34 mouse cellular contexts compared by ENCODE assay signal in genomic region chr10:3656081-3656480, GRCm38 (mm10).
"Had no signal": no experiment of that assay in that cellular context is flagged by ENCODE, and none has a peak within 500 bp of the region (broad histone marks: within the 10 kb centered on the region; RNA-seq: fewer than 3 reads in every experiment).

No protein-coding gene starts in this region.

- H3K4me1 ChIP-seq: heart, embryonic 10.5 days; heart, embryonic 12.5 days; heart, embryonic 13.5 days; heart, embryonic 15.5 days; hindbrain, embryonic 10.5 days; hindbrain, embryonic 12.5 days; hindbrain, embryonic 13.5 days; hindbrain, embryonic 15.5 days; intestine, embryonic 15.5 days; kidney, embryonic 15.5 days had no signal

- H3K27me3 ChIP-seq: heart, embryonic 12.5 days; heart, embryonic 13.5 days; heart, embryonic 15.5 days; hindbrain, embryonic 12.5 days; hindbrain, embryonic 13.5 days; hindbrain, embryonic 15.5 days; intestine, embryonic 15.5 days; kidney, embryonic 15.5 days had no signal

- H3K9me3 ChIP-seq: heart, embryonic 10.5 days; heart, embryonic 12.5 days; heart, embryonic 13.5 days; heart, embryonic 15.5 days; hindbrain, embryonic 10.5 days; hindbrain, embryonic 12.5 days; hindbrain, embryonic 13.5 days; hindbrain, embryonic 15.5 days; intestine, embryonic 15.5 days; kidney, embryonic 15.5 days had no signal

- DNase-seq: heart, postnatal 14 days; heart, postnatal 36 days; heart, postnatal 4 days; kidney, adult 11 months; kidney, adult 18-20 months; kidney, adult 2 months; kidney, adult 8-10 months; kidney, adult 9 months; kidney, postnatal 10 days; kidney, postnatal 14 days; kidney, postnatal 25 days; kidney, postnatal 36 days; kidney, postnatal 4 days; layer of hippocampus, adult 9-11 months; layer of hippocampus, postnatal 36 days had no signal

- H3K4me3 ChIP-seq: heart, embryonic 10.5 days; heart, embryonic 12.5 days; heart, embryonic 13.5 days; heart, embryonic 15.5 days; hindbrain, embryonic 10.5 days; hindbrain, embryonic 12.5 days; hindbrain, embryonic 13.5 days; hindbrain, embryonic 15.5 days; intestine, embryonic 15.5 days; kidney, embryonic 15.5 days; layer of hippocampus, adult 2 months had no signal

- H3K27ac ChIP-seq: heart, embryonic 10.5 days; heart, embryonic 13.5 days; heart, embryonic 15.5 days; hindbrain, embryonic 10.5 days; hindbrain, embryonic 12.5 days; hindbrain, embryonic 13.5 days; hindbrain, embryonic 14.5 days; hindbrain, embryonic 15.5 days; hindbrain, postnatal 0 days; intestine, embryonic 15.5 days; kidney, embryonic 15.5 days; kidney, postnatal 0 days; layer of hippocampus, adult 2 months had no signal

- H3K9ac ChIP-seq: heart, embryonic 12.5 days; heart, embryonic 13.5 days; heart, embryonic 15.5 days; hindbrain, embryonic 12.5 days; hindbrain, embryonic 13.5 days; hindbrain, embryonic 14.5 days; hindbrain, embryonic 15.5 days; intestine, embryonic 15.5 days; kidney, embryonic 15.5 days had no signal

- H3K4me2 ChIP-seq: heart, embryonic 11.5 days; heart, embryonic 12.5 days; heart, embryonic 13.5 days; heart, embryonic 15.5 days; hindbrain, embryonic 12.5 days; hindbrain, embryonic 13.5 days; hindbrain, embryonic 14.5 days; hindbrain, embryonic 15.5 days; intestine, embryonic 15.5 days; kidney, embryonic 15.5 days had no signal

- ATAC-seq: hindbrain, embryonic 16.5 days; hindbrain, postnatal 0 days; inflammation-experienced regulatory T-cells, adult 6 months; intestine, embryonic 15.5 days; intestine, embryonic 16.5 days; intestine, postnatal 0 days had no signal

- H3K36me3 ChIP-seq: heart, embryonic 10.5 days; heart, embryonic 12.5 days; heart, embryonic 13.5 days; heart, embryonic 15.5 days; hindbrain, embryonic 10.5 days; hindbrain, embryonic 12.5 days; hindbrain, embryonic 13.5 days; hindbrain, embryonic 15.5 days; intestine, embryonic 15.5 days; kidney, embryonic 15.5 days had no signal
